Mouse (Mus musculus): ENCODE results near the gene Wbp1l.

DNA sequence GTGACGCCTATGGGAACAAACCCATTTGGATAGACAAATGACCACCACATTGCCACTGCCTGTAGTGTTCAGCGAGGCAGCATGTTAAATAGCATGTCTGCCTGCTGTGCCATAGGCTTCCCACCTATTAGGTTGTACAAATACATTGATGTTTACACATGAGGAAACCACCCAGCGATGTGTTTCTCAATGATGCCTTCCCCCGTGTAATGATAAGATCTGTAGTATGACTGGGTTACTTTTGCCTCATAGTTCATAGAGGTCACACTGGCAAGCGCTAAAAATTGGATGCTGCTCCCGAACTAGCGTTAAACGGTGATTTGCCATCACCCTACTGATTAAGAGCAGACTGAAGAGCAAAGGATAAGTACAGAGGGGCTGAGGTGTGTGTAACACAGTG, 63.3 kb downstream of the Wbp1l start:
- TF ChIP-seq MAX (IDR thresholded peaks at IDR 0.05) (no peak), CTCF (IDR thresholded peaks at IDR 0.05; ENCODE audit: control insufficient read depth, insufficient read depth, insufficient read length) (no peak), MYOG (IDR thresholded peaks at IDR 0.05; ENCODE audit: control insufficient read depth, extremely low read depth, insufficient read length) (no peak), CEBPB (IDR thresholded peaks at IDR 0.05; ENCODE audit: low read depth) (no peak)

Data from C2C12 (cell line).